Mouse (Mus musculus) myocyte (in vitro differentiated cells): ENCODE results near the gene AC170998.1.

Experiments used
- CEBPB ChIP-seq: IDR thresholded peaks from 2 replicates; pipeline ENCODE4 v1.6.1; 2011; ENCODE audit warnings: mild to moderate bottlenecking, moderate library complexity; ENCODE audit not compliant: poor library complexity, insufficient read depth, severe bottlenecking
- E2F4 ChIP-seq: IDR thresholded peaks from one replicate; pipeline ENCODE4 v1.6.1; 2011; ENCODE audit warnings: mild to moderate bottlenecking, control low read depth, moderate library complexity; ENCODE audit not compliant: insufficient read depth
- MAX ChIP-seq: IDR thresholded peaks from one replicate; pipeline ENCODE4 v1.6.1; 2011; ENCODE audit warnings: low read depth, mild to moderate bottlenecking, control low read depth
- MYOD1 ChIP-seq, 3 experiments: IDR thresholded peaks; one replicate each; pipeline ENCODE4 v1.6.1; 2011; ENCODE audit warnings: control low read depth in 2 of 3, low read depth in 2 of 3, mild to moderate bottlenecking in 2 of 3, moderate library complexity in 1 of 3; ENCODE audit not compliant: insufficient read length in 2 of 3, control insufficient read depth in 1 of 3
- MYOG ChIP-seq, 3 experiments: IDR thresholded peaks; one replicate each; pipeline ENCODE4 v1.6.1; 2011; ENCODE audit warnings: control low read depth in 2 of 3, low read depth in 2 of 3, mild to moderate bottlenecking in 2 of 3; ENCODE audit not compliant: insufficient read length in 2 of 3, control insufficient read depth in 1 of 3, insufficient read depth in 1 of 3
- POLR2A ChIP-seq: IDR thresholded peaks from one replicate; pipeline ENCODE4 v1.6.1; 2011; ENCODE audit warnings: low read depth, mild to moderate bottlenecking, control low read depth, moderate library complexity; ENCODE audit not compliant: insufficient read length
- POLR2AphosphoS2 ChIP-seq: IDR thresholded peaks from one replicate; pipeline ENCODE4 v1.6.1; 2011; ENCODE audit warnings: low read depth, control low read depth; ENCODE audit not compliant: insufficient read length
- REST ChIP-seq: IDR thresholded peaks from one replicate; pipeline ENCODE4 v1.6.1; 2011; ENCODE audit warnings: mild to moderate bottlenecking, control low read depth, moderate library complexity; ENCODE audit not compliant: insufficient read depth, insufficient read length
- SRF ChIP-seq: IDR thresholded peaks from one replicate; pipeline ENCODE4 v1.6.1; 2011; ENCODE audit warnings: low read depth; ENCODE audit not compliant: control insufficient read depth, insufficient read length
- TCF12 ChIP-seq: IDR thresholded peaks from one replicate; pipeline ENCODE4 v1.6.1; 2011; ENCODE audit warnings: mild to moderate bottlenecking, control low read depth; ENCODE audit not compliant: poor library complexity, insufficient read depth, severe bottlenecking
- USF1 ChIP-seq: IDR thresholded peaks from one replicate; pipeline ENCODE4 v1.6.1; 2011; ENCODE audit warnings: low read depth, mild to moderate bottlenecking, control low read depth, moderate library complexity

- TF ChIP-seq POLR2A (no peak), MAX (no peak), E2F4 (no peak), CEBPB (no peak), TCF12 (no peak), MYOD1 (IDR thresholded peaks at IDR 0.05; ENCODE audit: control insufficient read depth in 1 of 3, insufficient read length in 2 of 3, low read depth in 2 of 3) (no peak), POLR2AphosphoS2 (no peak), SRF (no peak), USF1 (no peak), MYOG (IDR thresholded peaks at IDR 0.05; ENCODE audit: control insufficient read depth in 1 of 3, insufficient read depth in 1 of 3, insufficient read length in 2 of 3, low read depth in 2 of 3) (no peak), REST (no peak)
Observed at GRCm38 (mm10) chr17:28689586-28690283, 36.1 kb upstream of the AC170998.1 start, which contains the start of gene Slc26a8.
